Mouse (Mus musculus): ENCODE data around the gene Ttc7. TPM values are rescaled to one million over a fixed set of nuclear protein-coding genes. Genes with fewer than 3 reads are reported as not detected.

Gene Ttc7
- polyA plus RNA-seq (2012; fragmentation: generic; extraction: Trizol): 10 to 100 TPM; 17.7 to 27.7 TPM

GRCm38 (mm10) chr17:87282706-87283053 lies at the start of gene Ttc7:
Gene Ttc7 (plus strand): TSS chr17:87282886.

GRCm38 (mm10) chr17:87265792-87266186 lies 16.9 kb upstream of the Ttc7 start, which contains the start of gene Mcfd2:
Gene Mcfd2 (minus strand): TSS chr17:87265935.

GRCm38 (mm10) chr17:87427511-87427910 lies 144.8 kb downstream of the Ttc7 start, which contains the start of gene Stpg4:
Gene Stpg4 (minus strand): TSS chr17:87427741.

Other genes with a start within 250 kb of the Ttc7 start
- 10 to 100 TPM in 1 of 2 experiments, 1 to 10 TPM in 1; 4.1 to 40.4 TPM for gene Socs5, start 175.2 kb upstream of the Ttc7 start, polyA plus RNA-seq (2012; fragmentation: generic; extraction: Trizol)
- 10 to 100 TPM in 1 of 2 experiments, 1 to 10 TPM in 1; 9.0 to 65.6 TPM for gene Mcfd2, start 17.0 kb upstream of the Ttc7 start, polyA plus RNA-seq (2012; fragmentation: generic; extraction: Trizol)
- gene Stpg4, start 144.9 kb downstream of the Ttc7 start, polyA plus RNA-seq (2012; fragmentation: generic; extraction: Trizol): not detected
- 100 to 1,000 TPM in 1 of 2 experiments, 10 to 100 TPM in 1; 85.7 to 426 TPM for gene Calm2, start 164.0 kb downstream of the Ttc7 start, polyA plus RNA-seq (2012; fragmentation: generic; extraction: Trizol)

Measured in C3H10T1/2 (cell line).